Mouse (Mus musculus) cerebellum, postnatal 10 days (tissue): ENCODE results near the gene Lmf2.

Experiments used
- DNase-seq, 2 experiments: peaks; one replicate each; pipeline ENCODE4 v3.0.0; 2021; ENCODE audit warnings: mixed read lengths in 2 of 2

Gene Lmf2

GRCm38 (mm10) chr15:89372068-89372467, 16.6 kb upstream of the Lmf2 start:
- DNase-seq = no peak

- DNase-seq = peak; percentile 92 to 93
These were observed 9.7 kb upstream of the Lmf2 start for GRCm38 (mm10) chr15:89365141-89365551.

GRCm38 (mm10) chr15:89363051-89363450, 7.6 kb upstream of the Lmf2 start:
- DNase-seq = no peak

DNA sequence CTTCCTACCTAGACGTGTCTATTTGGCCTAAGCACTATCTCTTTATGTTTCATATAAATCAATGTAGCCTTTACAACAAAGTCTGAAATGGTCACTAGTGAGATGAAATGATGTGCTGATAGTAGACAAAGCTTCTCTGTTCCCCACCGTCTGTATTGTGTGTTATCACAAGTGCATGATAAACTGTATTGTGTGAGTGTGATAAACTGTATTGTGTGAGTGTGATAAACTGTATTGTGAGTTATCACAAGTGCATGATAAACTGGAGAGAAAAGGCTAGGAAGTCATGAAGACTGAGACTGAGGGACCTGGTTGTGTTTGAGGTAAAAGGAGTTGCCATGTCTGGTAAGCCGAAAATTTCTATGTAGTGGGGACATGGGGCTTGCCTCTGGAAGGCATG, 3.3 kb upstream of the Lmf2 start:
- DNase-seq = no peak

DNA sequence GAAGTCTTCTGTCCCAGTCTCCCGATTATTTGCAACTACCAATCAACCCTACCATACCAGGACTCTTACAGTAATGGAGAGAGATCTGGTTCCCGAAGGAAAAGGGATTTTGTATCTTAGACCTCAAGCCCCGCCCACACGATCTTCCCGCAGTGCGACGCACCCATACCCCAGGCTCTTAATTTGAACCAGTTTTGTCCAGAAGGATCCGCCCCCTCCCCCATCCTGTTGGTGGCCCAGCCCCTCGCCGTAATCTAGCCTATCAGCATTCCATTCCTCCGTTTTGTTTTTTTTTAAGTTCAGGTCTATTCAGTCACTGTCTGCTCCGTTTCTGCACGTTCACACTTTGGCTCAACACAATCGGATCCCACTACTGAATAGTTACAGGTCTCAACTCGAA, 913 bp upstream of the Lmf2 start:
- DNase-seq = peak; percentile 90

DNA sequence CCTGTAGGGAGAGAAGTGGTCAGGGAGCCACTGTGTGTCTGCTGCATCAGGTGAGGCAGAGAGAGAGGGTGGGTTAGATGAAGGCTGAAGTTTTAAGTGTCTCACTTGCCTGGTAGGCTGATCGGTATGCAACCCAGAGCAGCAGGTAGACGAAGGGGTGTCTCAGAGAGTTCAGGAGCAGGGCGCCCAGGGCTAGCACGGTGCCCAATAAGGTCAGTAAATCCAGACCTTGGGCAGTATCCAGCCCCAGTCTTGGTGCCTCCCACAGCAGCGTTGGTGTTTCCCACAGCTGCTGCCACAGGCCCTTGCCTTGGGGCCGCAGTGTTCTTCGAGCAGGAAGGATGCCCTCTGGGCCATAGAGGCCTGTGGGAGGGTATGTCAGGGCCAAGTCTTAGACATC, 1.0 kb downstream of the Lmf2 start:
- DNase-seq = no peak

DNA sequence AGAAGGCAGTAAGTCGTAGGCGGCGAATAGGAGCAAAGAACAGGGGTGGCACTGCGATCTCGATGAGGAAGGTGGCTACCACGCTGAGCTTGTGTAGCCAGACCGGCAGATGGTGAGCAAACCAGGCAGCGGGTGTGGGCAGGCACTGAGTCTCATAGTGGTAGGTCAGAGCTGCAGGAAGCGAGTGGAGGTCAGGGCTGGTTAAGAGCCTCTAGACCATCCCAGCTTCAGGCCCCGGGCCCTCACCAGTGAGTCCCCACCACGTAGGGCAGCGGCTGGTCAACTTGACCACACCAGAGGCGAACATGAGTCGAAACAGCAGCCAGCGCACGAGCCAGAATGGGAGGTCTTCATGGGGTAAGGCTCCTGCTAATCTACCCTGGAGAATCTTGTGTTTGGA, 1.6 kb downstream of the Lmf2 start:
- DNase-seq = no peak

- DNase-seq = no peak
These were observed 2.7 kb downstream of the Lmf2 start for GRCm38 (mm10) chr15:89352795-89353194.

DNA sequence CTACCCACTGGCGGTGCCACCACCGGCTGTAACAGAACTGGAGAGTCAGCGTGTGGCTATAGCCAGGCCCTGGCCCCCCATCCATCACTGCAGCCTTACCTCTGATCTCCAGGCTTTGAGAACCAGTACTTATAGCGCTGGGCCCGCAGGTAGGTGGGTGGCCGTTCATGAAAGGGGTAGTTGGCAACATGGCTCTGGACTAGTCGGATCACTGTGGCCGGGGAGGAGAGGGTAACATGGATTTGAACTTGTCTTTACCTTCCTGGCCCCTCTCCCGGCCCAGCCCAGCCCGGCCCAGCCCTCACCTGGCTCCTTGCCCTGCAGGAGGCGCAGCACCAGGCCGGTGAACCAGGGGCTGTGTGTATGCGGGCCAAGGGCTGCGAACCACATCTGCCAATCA, 3.4 kb downstream of the Lmf2 start:
- DNase-seq = no peak

DNA sequence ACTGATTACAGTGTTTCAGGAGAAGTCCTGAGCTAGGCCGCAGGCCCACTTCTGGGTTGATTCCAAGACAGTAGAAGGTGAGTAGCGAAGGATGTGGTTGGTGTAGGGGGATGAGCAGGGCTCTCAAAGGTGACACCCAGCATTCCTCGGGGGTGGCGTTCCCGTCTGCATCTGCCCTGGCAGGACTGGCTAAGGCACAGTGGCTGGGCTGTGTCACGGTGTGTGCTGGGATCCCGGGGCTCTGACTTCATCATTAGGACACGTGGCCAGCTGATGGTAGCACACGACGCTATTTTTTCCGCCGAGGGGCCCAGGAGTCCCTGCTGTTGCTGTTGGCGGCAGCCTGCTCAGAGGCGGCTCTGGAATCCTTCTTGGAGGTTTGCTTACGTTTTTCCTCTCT, 4.2 kb downstream of the Lmf2 start:
- DNase-seq = no peak

DNA sequence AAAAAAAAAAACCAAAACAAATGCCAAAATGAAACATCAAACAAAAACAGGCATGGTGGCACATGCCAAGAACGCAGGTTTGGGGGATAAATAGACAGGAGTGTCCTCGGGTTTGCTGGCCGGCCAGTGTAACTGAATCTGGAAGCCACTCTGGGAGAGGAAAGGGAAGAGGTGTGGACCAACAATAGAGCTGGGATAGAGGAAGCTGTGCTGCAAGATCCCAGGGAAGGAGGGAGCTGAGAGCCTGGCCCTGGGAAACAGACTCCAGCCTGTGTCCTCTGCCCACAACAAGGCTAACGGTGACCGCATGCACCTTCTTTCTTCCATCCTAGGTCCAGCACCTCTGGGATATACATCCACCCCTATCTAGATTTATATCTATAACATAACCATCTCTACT, 5.0 kb downstream of the Lmf2 start:
- DNase-seq = no peak

DNA sequence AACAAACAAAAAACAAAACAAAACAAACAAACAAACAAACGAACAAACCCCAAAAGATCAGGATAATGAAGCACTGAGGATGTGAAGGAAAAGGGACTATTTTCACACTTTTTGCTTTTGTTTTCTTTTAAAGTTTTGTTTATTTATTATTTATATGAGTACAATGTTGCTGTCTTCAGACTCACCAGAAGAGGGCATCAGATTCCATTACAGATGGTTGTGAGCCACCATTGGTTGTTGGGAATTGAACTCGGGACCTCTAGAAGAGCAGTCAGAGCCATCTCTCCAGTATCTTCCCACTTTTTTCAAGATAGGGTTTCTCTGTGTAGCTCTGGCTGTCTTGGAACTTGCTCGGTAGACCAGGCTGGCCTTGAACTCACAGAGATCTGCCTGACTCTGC, 12.1 kb downstream of the Lmf2 start:
- DNase-seq = no peak

- DNase-seq = no peak
These were observed 13.8 kb downstream of the Lmf2 start for GRCm38 (mm10) chr15:89341678-89342077.

GRCm38 (mm10) chr15:89340136-89340535, 15.3 kb downstream of the Lmf2 start:
- no peak for DNase-seq

DNA sequence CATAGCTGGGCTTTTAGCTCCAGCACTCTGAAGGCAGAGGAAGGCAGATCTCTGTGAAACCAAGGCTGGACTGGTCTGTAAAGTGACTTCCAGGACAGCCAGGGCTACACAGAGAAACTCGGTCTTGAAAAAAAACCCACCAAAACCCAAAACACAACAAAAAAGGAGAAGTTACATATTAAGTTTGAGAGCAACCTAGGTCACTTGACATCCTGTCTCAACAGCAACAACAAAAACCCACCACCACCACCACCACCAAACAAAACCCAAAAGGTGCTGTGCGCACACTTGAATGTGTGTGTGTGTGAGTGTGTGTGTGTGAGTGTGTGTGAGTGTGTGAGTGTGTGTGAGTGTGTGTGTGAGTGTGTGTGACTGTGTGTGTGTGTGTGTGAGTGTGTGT, 15.8 kb downstream of the Lmf2 start:
- DNase-seq = no peak

- DNase-seq = no peak
These were observed 19.0 kb downstream of the Lmf2 start for GRCm38 (mm10) chr15:89336422-89336821.

GRCm38 (mm10) chr15:89334774-89335537, 20.5 kb downstream of the Lmf2 start:
- DNase-seq = no peak

GRCm38 (mm10) chr15:89334271-89334670, 21.2 kb downstream of the Lmf2 start, which contains the start of gene Miox:
Miox (plus strand) TSS chr15:89334398.
- DNase-seq = no peak

DNA sequence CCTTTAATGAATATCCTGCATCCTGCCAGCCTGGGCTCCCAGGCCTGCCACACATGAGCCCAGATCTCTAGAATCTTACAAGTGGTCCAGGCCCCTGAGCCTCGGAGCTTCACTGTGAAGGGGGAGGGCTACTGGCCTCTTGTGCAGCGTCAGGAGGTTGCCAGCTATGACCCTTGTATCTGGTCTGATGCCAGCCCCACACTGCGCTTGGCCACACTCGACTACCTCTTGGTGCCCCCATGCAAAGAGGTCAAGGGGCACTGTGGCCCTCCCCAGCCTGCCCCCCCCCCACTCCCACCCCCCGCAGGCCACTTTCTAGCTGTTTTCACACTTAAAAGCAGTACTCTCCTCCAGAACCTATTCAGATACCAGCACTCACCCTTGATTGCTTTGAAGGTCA, 29.0 kb downstream of the Lmf2 start:
- DNase-seq = no peak

DNA sequence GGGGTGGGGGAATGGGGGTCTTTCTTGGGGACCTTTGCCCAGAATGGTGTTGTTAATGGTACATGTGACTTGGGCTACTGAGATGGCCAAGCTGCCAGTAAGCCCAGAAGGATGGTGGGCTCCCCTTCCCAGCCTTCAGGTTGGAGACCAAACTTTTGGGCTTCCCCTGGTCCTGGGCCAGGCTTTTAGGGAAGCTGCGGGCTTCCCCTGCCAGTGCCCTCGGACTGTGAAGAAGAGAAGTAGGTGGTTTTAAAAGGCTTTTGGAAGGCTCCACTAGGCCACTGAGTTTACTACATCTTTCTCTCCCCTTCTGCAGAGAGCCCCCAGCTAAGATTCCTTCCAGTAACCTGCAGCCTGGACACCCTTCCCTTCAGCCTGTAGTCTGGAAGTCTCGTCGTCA, 31.8 kb downstream of the Lmf2 start:
- DNase-seq = no peak

GRCm38 (mm10) chr15:89322670-89323522, 32.6 kb downstream of the Lmf2 start, which contains the start of gene Adm2:
Adm2 (plus strand) TSS chr15:89322720.
- DNase-seq = peak in 1 of 2 experiments; percentile 25

DNA sequence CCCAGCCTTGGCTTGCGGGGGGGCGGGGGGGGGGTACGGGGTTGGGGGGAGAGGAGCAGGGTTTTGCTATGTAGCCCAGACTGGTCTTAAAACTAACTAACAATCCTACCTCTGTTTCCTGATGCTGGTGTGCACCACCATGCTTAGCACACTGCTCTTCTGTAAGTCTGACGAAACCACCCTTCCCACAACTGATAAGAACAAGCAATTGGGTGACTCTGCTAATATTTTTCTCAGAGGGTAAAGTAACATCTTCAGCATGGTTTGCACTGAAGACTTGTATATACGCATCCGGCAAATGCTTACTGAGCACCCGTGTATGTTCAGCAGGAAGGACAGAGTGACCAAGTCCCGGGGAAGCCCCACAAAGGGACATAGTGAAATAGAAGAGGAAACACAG, 34.2 kb downstream of the Lmf2 start:
- DNase-seq = no peak

DNA sequence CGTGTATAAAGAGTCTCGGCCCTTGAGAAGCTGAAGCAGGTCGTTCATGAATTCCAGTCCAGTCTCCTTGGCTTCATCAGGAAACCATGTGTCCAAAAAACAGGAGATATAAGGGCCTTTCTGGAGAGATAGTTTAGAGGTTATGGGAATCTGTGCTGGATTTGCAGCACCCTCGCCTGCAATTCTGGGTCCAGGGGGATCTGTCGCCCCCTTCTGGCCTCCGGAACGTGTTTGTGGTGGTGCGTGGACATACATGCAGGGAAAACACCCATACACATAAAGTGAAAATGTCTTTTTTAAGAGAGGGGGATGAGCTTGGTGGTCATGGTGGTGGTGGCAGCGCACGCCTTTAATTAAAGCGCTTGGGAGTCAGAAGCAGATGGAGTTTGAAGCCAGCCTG, 39.3 kb downstream of the Lmf2 start:
- DNase-seq = peak in 1 of 2 experiments; percentile 48

- peak; percentile 99 for DNase-seq
These were observed 40.2 kb downstream of the Lmf2 start, which contains the start of gene Sbf1 for GRCm38 (mm10) chr15:89315190-89315731. Sbf1 (minus strand) TSS chr15:89315311.
